Mouse (Mus musculus): ENCODE measurements around the gene Ttyh3.

GRCm38 (mm10) chr5:140614141-140614540, 34.7 kb downstream of the Ttyh3 start:
- TF ChIP-seq CTCF (IDR thresholded peaks at IDR 0.05; ENCODE audit: extremely low read depth, insufficient read depth, insufficient read length, insufficient replicate concordance) (no peak), POLR2A (IDR thresholded peaks at IDR 0.05; ENCODE audit: low read depth, low read length) (no peak)

All from spleen, adult 2 months (tissue).